Mouse (Mus musculus) layer of hippocampus, postnatal 36 days (tissue): ENCODE measurements around the gene Fmr1. TPM values are rescaled to one million over a fixed set of nuclear protein-coding genes. Genes with fewer than 3 reads are reported as not detected.
A peak's percentile ranks its signal among the peaks of the same experiment; 100 is the strongest.
"Not testable (repeated sequence)": the region's sequence is repeated elsewhere in the genome, so short reads cannot be mapped to it uniquely, and the experiment has no call there.

Experiments used
- DNase-seq, 2 experiments: peaks; one replicate each; pipeline ENCODE4 v3.0.0; 2022
- total RNA-seq, 2 experiments: library from RNA; stranded (reverse); gene quantifications; 2 replicates each; pipeline ENCODE4 v1.2.3; 2021

The Fmr1 gene
- 10 to 100 TPM; 57.1 to 66.4 TPM for total RNA-seq

- peak; percentile 92 to 94 for DNase-seq
Observed at GRCm38 (mm10) chrX:68678333-68678740, at the start of gene Fmr1. Gene Fmr1 (plus strand): TSS chrX:68678541.

- DNase-seq: no peak
Observed at GRCm38 (mm10) chrX:68641603-68642002, 36.7 kb upstream of the Fmr1 start.

GRCm38 (mm10) chrX:68645154-68645919 lies 33.0 kb upstream of the Fmr1 start:
- DNase-seq: peak in 1 of 2 experiments; percentile 12

- no peak for DNase-seq
Observed at GRCm38 (mm10) chrX:68677508-68677907, 833 bp upstream of the Fmr1 start.

- DNase-seq: no peak
Observed at GRCm38 (mm10) chrX:68678815-68679486, 610 bp downstream of the Fmr1 start.

- no peak for DNase-seq
Observed at GRCm38 (mm10) chrX:68684706-68685105, 6.4 kb downstream of the Fmr1 start.

GRCm38 (mm10) chrX:68691936-68692335 lies 13.6 kb downstream of the Fmr1 start:
- DNase-seq: not testable (repeated sequence)

GRCm38 (mm10) chrX:68736902-68737301 lies 58.6 kb downstream of the Fmr1 start:
- DNase-seq: no peak

GRCm38 (mm10) chrX:68740088-68740487 lies 61.7 kb downstream of the Fmr1 start:
- no peak for DNase-seq

- DNase-seq: no peak
Observed at GRCm38 (mm10) chrX:68761606-68762005, 83.3 kb downstream of the Fmr1 start, which contains the start of gene Fmr1nb. Gene Fmr1nb (plus strand): TSS chrX:68761839.

Other genes with a start within 250 kb of the Fmr1 start
- gene Fmr1nb, start 83.3 kb downstream of the Fmr1 start, total RNA-seq: under 1 TPM in 1 of 2 experiments, not detected in 1; 0.81 TPM
- gene Gm14698, start 142.6 kb downstream of the Fmr1 start, total RNA-seq: under 1 TPM; 0.61 to 0.77 TPM
- not detected for gene Gm6812, start 214.5 kb downstream of the Fmr1 start, total RNA-seq